Mouse (Mus musculus) forebrain, embryonic 14.5 days (tissue): ENCODE results near the gene Rimbp2. TPM values are rescaled to one million over a fixed set of nuclear protein-coding genes. Genes with fewer than 3 reads are reported as not detected.

ENCODE experiments used
- ATAC-seq: fragments of 200-750 bp; cut with Nextera tagmentation; 2 replicates; pipeline ENCODE4 v1.8.0; 2017; ENCODE audit warnings: mild to moderate bottlenecking, moderate library complexity
- DNase-seq: peaks from one replicate; pipeline ENCODE4 v3.0.0-alpha.2; 2015; ENCODE audit warnings: low spot score
- H3K27ac ChIP-seq: fragments of 300-500 bp; sonication (generic); 2 replicates; pipeline ENCODE4 v1.5.1; 2014; ENCODE audit warnings: low read depth, mild to moderate bottlenecking, control low read depth, low read length, moderate library complexity
- H3K27me3 ChIP-seq: fragments of 300-500 bp; sonication (generic); replicated peaks from 2 replicates; pipeline ENCODE4 v1.6.1; 2014; ENCODE audit warnings: low read length, control low read depth, mixed read lengths; ENCODE audit not compliant: control insufficient read depth, insufficient read depth
- H3K36me3 ChIP-seq: fragments of 300-500 bp; sonication (generic); 2 replicates; pipeline ENCODE4 v1.6.1; 2014; ENCODE audit warnings: low read length, control low read depth; ENCODE audit not compliant: control insufficient read depth, insufficient read depth
- H3K4me1 ChIP-seq: fragments of 300-500 bp; sonication (generic); 2 replicates; pipeline ENCODE4 v1.6.1; 2014; ENCODE audit warnings: antibody characterized with exemption, low read length, control low read depth; ENCODE audit not compliant: control insufficient read depth, insufficient read depth
- H3K4me2 ChIP-seq: fragments of 300-500 bp; sonication (generic); 2 replicates; pipeline ENCODE4 v1.6.1; 2014; ENCODE audit warnings: mild to moderate bottlenecking, control low read depth, low read length
- H3K4me3 ChIP-seq: fragments of 300-500 bp; sonication (generic); 2 replicates; pipeline ENCODE4 v1.5.1; 2014; ENCODE audit warnings: low read depth, low read length, control low read depth
- H3K9ac ChIP-seq: fragments of 300-500 bp; sonication (generic); 2 replicates; pipeline ENCODE4 v1.6.1; 2014; ENCODE audit warnings: mild to moderate bottlenecking, low read length, control low read depth, moderate library complexity
- H3K9me3 ChIP-seq: fragments of 300-500 bp; sonication (generic); replicated peaks from 2 replicates; pipeline ENCODE4 v1.6.1; 2016; ENCODE audit warnings: low read length, control low read depth, mixed read lengths; ENCODE audit not compliant: control insufficient read depth
- WGBS: fragments of 180-500 bp; shearing (Covaris S2); extraction: QIAGEN DNeasy Blood & Tissue Kit; methylation state at CpG from one replicate; pipeline ENCODE4 v1.1.7; 2014; 5-methylcytosine and 5-hydroxymethylcytosine counted together
- polyA plus RNA-seq: library from polyadenylated mRNA; unstranded; fragments of >200 nt; fragmentation: Nextera tagmentation; extraction: Ambion mirVana; gene quantifications from 2 replicates; pipeline ENCODE4 v1.2.1, GENCODE M21; 2014

Rimbp2 gene
- polyA plus RNA-seq, 1 experiment from 2014 or later = 2.2 TPM

DNA sequence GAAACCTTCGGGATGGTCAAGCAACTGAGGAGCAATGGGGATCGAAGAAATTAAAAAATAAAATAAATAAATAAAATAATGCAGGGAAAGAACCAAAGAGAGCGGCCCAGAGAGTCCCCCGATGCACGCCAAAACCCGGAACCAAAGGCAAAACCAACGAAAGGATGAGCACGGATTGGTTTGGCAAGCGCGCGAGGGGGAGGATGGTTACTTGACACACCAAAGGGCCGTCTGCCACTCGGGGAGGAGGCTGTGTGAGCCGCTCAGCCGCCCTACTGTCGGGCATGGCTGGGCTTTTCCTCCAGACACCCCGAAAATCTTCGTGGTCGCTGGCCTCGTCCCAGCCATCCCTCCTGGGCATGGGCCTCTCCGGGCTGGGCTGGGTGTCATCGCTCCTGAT is 171.7 kb downstream of the Rimbp2 start:
- ATAC-seq = no peak
- no peak overlapping the region for H3K4me2 ChIP-seq
- no peaks in the 10 kb centered on the region for H3K4me1 ChIP-seq
- no peaks in the 10 kb centered on the region for H3K27me3 ChIP-seq
- DNase-seq = no peak
- no peak overlapping the region for H3K9ac ChIP-seq
- no peak overlapping the region for H3K4me3 ChIP-seq
- WGBS = 82% methylated on average over 22 of the region's 22 CpGs
- no peak overlapping the region for H3K27ac ChIP-seq
- no peaks in the 10 kb centered on the region for H3K9me3 ChIP-seq
- no peaks in the 10 kb centered on the region for H3K36me3 ChIP-seq

DNA sequence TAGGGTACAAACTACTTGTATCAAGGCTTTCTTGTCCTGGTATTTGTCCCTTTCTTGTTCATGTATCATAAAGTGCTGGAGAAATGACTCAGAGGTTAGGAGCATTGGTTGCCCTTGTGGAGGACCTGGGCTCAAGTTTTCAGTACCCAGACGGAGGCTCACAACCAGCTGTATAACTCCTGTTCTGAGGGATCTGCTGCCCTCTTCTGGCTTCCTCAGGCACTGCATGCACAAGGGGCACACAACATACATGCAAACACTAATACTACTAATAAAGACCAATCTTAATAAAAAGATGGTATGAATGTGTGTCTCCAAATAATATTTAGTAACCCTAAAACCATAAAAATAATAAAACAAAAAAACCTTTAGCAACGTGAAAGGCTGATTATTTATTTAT is 176.9 kb downstream of the Rimbp2 start:
- 77% methylated on average over 2 of the region's 2 CpGs for WGBS
- H3K4me2 ChIP-seq = no peak overlapping the region
- DNase-seq (no peak), ATAC-seq (no peak)
- H3K4me3 ChIP-seq = no peak overlapping the region
- H3K27me3 ChIP-seq = no peaks in the 10 kb centered on the region
- no peaks in the 10 kb centered on the region for H3K4me1 ChIP-seq
- H3K27ac ChIP-seq = no peak overlapping the region
- no peaks in the 10 kb centered on the region for H3K9me3 ChIP-seq
- H3K36me3 ChIP-seq = no peaks in the 10 kb centered on the region
- H3K9ac ChIP-seq = no peak overlapping the region

DNA sequence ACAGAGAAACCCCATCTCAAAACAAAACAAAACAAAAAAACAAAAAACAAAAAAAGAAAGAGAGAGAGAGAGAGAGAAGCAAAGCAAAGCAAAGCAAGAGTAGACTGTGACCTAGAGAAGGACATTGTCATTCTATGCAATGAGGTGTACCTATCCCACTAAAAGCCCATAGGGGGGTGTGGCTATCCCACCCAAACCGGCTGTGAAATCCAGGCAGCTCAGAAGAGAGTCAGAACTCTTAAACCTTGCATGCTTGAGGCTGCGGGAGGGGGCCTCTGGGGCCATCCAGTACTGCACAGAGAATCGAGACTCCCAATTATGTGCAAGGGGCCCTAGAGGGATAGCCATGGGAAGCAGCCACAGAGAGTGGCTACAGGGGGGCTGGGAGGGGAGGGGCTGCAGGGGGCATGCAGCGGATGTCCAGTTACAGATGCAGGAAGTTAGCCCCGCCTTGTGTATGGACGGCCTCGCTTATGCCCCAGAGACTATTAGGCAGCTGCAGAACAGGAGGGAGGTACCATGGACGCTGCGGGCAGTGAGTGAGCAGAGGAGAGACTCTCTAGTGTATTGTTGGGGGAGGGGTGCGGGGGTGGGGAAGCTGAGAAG is 184.2 kb downstream of the Rimbp2 start:
- no peak for DNase-seq
- 12% methylated on average over 10 of the region's 10 CpGs for WGBS

DNA sequence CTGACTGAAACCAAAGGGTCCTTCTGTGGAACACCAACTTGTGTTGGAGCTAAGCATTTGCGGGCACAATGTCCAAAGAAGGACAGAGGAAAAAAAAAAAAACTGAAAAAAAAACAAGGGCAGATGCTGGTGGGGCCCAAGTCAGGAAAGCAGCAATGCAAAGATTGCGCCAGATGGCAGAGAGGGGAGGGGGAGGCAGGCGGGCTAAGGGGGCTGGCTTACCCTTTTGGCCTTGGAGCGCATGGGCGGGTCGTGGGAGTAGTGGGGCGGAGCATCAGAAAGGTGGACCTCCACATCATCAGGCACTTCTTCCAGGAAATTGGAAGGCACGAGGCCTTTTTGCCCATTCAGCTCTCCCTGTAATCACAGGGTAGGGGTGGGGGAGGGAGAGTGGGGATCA is 192.2 kb downstream of the Rimbp2 start:
- DNase-seq = no peak
- no peak overlapping the region for H3K4me3 ChIP-seq
- H3K27ac ChIP-seq = no peak overlapping the region
- no peaks in the 10 kb centered on the region for H3K4me1 ChIP-seq
- H3K4me2 ChIP-seq = no peak overlapping the region
- H3K9me3 ChIP-seq = no peaks in the 10 kb centered on the region
- H3K27me3 ChIP-seq = no peaks in the 10 kb centered on the region
- no peaks in the 10 kb centered on the region for H3K36me3 ChIP-seq
- WGBS = 57% methylated on average over 8 of the region's 8 CpGs
- ATAC-seq = no peak
- H3K9ac ChIP-seq = no peak overlapping the region

More for the DNA sequence above, 184.2 kb downstream of the Rimbp2 start:
- no peaks in the 10 kb centered on the region for H3K36me3 ChIP-seq
- ATAC-seq = no peak; the same call in 1 of the 2 replicates
- H3K9ac ChIP-seq = no peak overlapping the region
- H3K27me3 ChIP-seq = no peaks in the 10 kb centered on the region
- H3K27ac ChIP-seq = no peak overlapping the region
- H3K4me2 ChIP-seq = 0 out of 2 replicates have a peak overlapping the region, but pooled peaks have one; percentile 6
- no peaks in the 10 kb centered on the region for H3K9me3 ChIP-seq
- H3K4me1 ChIP-seq = no peaks in the 10 kb centered on the region
- H3K4me3 ChIP-seq = no peak overlapping the region

GRCm38 (mm10) chr5:128746261-128746660 is 207.0 kb downstream of the Rimbp2 start:
- H3K27ac ChIP-seq = no peak overlapping the region
- 83% methylated on average over 8 of the region's 8 CpGs for WGBS
- no peaks in the 10 kb centered on the region for H3K9me3 ChIP-seq
- no peak overlapping the region for H3K4me3 ChIP-seq
- DNase-seq (no peak), ATAC-seq (no peak)
- H3K9ac ChIP-seq = no peak overlapping the region
- no peak overlapping the region for H3K4me2 ChIP-seq
- H3K4me1 ChIP-seq = no peaks in the 10 kb centered on the region
- no peaks in the 10 kb centered on the region for H3K36me3 ChIP-seq
- no peaks in the 10 kb centered on the region for H3K27me3 ChIP-seq

- ATAC-seq (no peak), DNase-seq (no peak)
- no peak overlapping the region for H3K4me3 ChIP-seq
- H3K27me3 ChIP-seq = no peaks in the 10 kb centered on the region
- H3K4me2 ChIP-seq = no peak overlapping the region
- H3K36me3 ChIP-seq = no peaks in the 10 kb centered on the region
- no peaks in the 10 kb centered on the region for H3K9me3 ChIP-seq
- H3K4me1 ChIP-seq = no peaks in the 10 kb centered on the region
- no peak overlapping the region for H3K27ac ChIP-seq
- H3K9ac ChIP-seq = no peak overlapping the region
- 84% methylated on average over 9 of the region's 9 CpGs for WGBS
Observed at GRCm38 (mm10) chr5:128745206-128745605, 208.1 kb downstream of the Rimbp2 start.

DNA sequence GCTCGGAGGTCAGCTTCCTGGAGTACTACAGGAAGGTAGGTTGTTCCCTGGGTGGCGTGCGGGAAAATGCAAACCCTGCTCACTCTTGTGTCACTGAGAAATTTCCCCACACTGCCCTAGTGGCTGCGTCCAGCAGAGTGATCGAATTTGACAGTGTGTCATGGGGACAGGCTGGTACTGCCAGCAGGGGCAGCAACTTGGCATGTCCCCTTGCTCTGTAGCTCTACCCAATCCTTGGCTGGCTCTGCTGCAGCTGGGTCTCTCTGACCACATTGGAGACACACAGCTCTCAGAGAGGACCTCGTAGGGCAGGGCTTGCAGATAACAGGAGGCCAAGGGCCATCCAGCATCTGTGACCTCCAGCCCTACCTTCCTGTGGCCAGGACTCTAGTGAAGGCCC is 208.9 kb downstream of the Rimbp2 start:
- Histone ChIP-seq H3K27me3 (no peaks in the 10 kb centered on the region), H3K4me1 (no peaks in the 10 kb centered on the region), H3K9me3 (no peaks in the 10 kb centered on the region), H3K27ac (no peak overlapping the region), H3K36me3 (no peaks in the 10 kb centered on the region), H3K4me3 (no peak overlapping the region), H3K9ac (no peak overlapping the region), H3K4me2 (no peak overlapping the region)
- ATAC-seq (no peak), DNase-seq (no peak)
- 86% methylated on average over 6 of the region's 6 CpGs for WGBS

DNA sequence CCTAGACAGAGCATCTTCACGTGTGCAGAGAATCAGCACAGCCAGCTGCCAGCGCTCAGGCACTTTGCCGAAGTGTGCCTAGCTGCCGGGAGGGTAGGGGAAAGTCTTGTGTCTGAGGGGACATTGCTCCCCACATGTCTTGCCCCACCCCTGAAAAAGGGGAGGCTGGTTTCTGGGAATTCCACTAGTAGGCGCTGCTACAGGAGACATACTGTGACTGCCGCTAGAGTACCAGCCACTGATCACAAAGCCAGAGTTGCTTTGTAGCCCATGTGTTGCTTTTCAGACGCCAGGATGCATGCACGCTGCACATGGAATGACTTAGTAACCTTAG is 213.5 kb downstream of the Rimbp2 start:
- Histone ChIP-seq H3K27me3 (no peaks in the 10 kb centered on the region), H3K36me3 (no peaks in the 10 kb centered on the region), H3K4me3 (no peak overlapping the region), H3K4me2 (peak overlapping the region; percentile 36), H3K27ac (no peak overlapping the region), H3K9me3 (no peaks in the 10 kb centered on the region), H3K9ac (no peak overlapping the region), H3K4me1 (0 out of 2 replicates have a peak, but pooled peaks cover 2% of the 10 kb centered on the region)
- ATAC-seq (peak; percentile 12; the same call in 1 of the 2 replicates), DNase-seq (peak; percentile 33)
- WGBS = 19% methylated on average over 8 of the region's 8 CpGs

GRCm38 (mm10) chr5:128739168-128739837 is 214.0 kb downstream of the Rimbp2 start:
- Histone ChIP-seq H3K36me3 (no peaks in the 10 kb centered on the region), H3K27me3 (no peaks in the 10 kb centered on the region), H3K9ac (no peak overlapping the region), H3K27ac (no peak overlapping the region), H3K4me2 (peak overlapping the region; percentile 36), H3K9me3 (no peaks in the 10 kb centered on the region), H3K4me3 (no peak overlapping the region), H3K4me1 (0 out of 2 replicates have a peak, but pooled peaks cover 2% of the 10 kb centered on the region)
- peak; percentile 41 for DNase-seq
- ATAC-seq = peak; percentile 50; the same call in 1 of the 2 replicates
- WGBS = 17% methylated on average over 16 of the region's 17 CpGs
